Mouse (Mus musculus): ENCODE results near the gene Sgk1. TPM values are rescaled to one million over a fixed set of nuclear protein-coding genes. Genes with fewer than 3 reads are reported as not detected.

Gene Sgk1
- polyA plus RNA-seq, 1 experiment from 2014 or later: 29.6 TPM

DNA sequence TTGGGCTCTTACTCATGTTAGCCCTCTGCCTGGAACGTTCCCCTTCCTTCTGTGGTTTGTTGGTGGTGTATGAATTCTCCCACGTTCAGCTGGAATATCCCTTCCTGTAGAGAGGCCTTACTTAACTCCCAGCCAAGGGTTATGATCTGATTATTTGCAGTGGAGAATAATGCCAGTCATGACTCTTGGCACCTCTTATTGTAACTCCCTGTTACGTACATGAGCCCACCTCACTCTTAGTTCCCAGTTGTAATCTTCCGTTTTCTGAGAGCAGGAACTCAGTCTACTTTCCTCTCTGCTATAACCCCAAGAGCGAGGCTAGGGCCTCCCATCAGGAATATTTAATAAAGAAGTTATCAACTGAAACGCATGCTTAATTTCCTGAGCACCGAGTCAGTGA, 26.6 kb upstream of the Sgk1 start:
- no peak for DNase-seq (ENCODE audit: low spot score)
- ATAC-seq (replicated peaks; ENCODE audit: low FRiP score, low TSS enrichment, low read depth): no peak
- H3K27ac ChIP-seq (ENCODE audit: low read depth): no peak overlapping the region
- no peak overlapping the region for H3K4me3 ChIP-seq (ENCODE audit: low read depth, low read length)
- no peaks in the 10 kb centered on the region for H3K27me3 ChIP-seq (replicated peaks; ENCODE audit: control insufficient read depth, insufficient read depth, low read length)
- H3K4me1 ChIP-seq (replicated peaks; ENCODE audit: control insufficient read depth, insufficient read depth, low read length): 0 out of 2 replicates have a peak, but pooled peaks cover 3% of the 10 kb centered on the region
- H3K9me3 ChIP-seq (ENCODE audit: control insufficient read depth, low read length): no peaks in the 10 kb centered on the region
- no peaks in the 10 kb centered on the region for H3K36me3 ChIP-seq (ENCODE audit: control insufficient read depth, insufficient read depth, low read length)
- WGBS: 87% methylated on average over 7 of the region's 7 CpGs
- H3K9ac ChIP-seq (ENCODE audit: low read length): no peak overlapping the region
- H3K4me2 ChIP-seq (ENCODE audit: low read length): no peak overlapping the region

DNA sequence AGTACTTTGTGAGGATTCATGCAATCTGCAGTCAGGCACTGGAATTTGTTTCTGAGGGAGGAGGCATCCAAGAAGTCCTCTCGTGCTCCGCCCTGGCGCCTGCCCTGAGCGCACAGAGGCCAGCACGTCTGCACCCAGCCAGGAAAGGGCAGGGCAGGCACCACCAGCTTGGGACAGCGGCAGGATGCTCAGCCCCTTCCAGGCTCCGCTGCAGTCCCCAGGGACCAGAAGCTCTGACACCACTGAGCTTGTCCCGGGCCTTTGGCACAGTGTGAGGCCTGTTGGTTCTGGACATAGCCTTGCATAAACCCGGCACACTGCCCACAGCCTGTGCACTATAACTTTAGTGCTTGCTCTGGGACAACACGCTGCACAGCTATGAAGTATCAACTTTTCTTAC, 24.3 kb upstream of the Sgk1 start:
- WGBS: 65% methylated on average over 10 of the region's 10 CpGs
- no peak for ATAC-seq (replicated peaks; ENCODE audit: low FRiP score, low TSS enrichment, low read depth)
- no peaks in the 10 kb centered on the region for H3K4me1 ChIP-seq (replicated peaks; ENCODE audit: control insufficient read depth, insufficient read depth, low read length)
- no peaks in the 10 kb centered on the region for H3K27me3 ChIP-seq (replicated peaks; ENCODE audit: control insufficient read depth, insufficient read depth, low read length)
- no peaks in the 10 kb centered on the region for H3K36me3 ChIP-seq (ENCODE audit: control insufficient read depth, insufficient read depth, low read length)
- H3K4me2 ChIP-seq (ENCODE audit: low read length): no peak overlapping the region
- H3K27ac ChIP-seq (ENCODE audit: low read depth): no peak overlapping the region
- no peak for DNase-seq (ENCODE audit: low spot score)
- no peak overlapping the region for H3K9ac ChIP-seq (ENCODE audit: low read length)
- no peak overlapping the region for H3K4me3 ChIP-seq (ENCODE audit: low read depth, low read length)
- H3K9me3 ChIP-seq (ENCODE audit: control insufficient read depth, low read length): peaks cover 4% of the 10 kb centered on the region; the same call in 1 of the 2 replicates

GRCm38 (mm10) chr10:21858437-21858974, 23.5 kb upstream of the Sgk1 start:
- WGBS: 37% methylated on average over 7 of the region's 7 CpGs
- DNase-seq (ENCODE audit: low spot score): no peak
- H3K9me3 ChIP-seq (ENCODE audit: control insufficient read depth, low read length): peaks cover 4% of the 10 kb centered on the region; the same call in 1 of the 2 replicates

GRCm38 (mm10) chr10:21866504-21866903, 15.5 kb upstream of the Sgk1 start:
- H3K27me3 ChIP-seq (replicated peaks; ENCODE audit: control insufficient read depth, insufficient read depth, low read length): no peaks in the 10 kb centered on the region
- no peaks in the 10 kb centered on the region for H3K4me1 ChIP-seq (replicated peaks; ENCODE audit: control insufficient read depth, insufficient read depth, low read length)
- DNase-seq (ENCODE audit: low spot score) (no peak), ATAC-seq (replicated peaks; ENCODE audit: low FRiP score, low TSS enrichment, low read depth) (no peak)
- H3K9ac ChIP-seq (ENCODE audit: low read length): no peak overlapping the region
- H3K27ac ChIP-seq (ENCODE audit: low read depth): no peak overlapping the region
- H3K9me3 ChIP-seq (ENCODE audit: control insufficient read depth, low read length): no peaks in the 10 kb centered on the region
- H3K4me3 ChIP-seq (ENCODE audit: low read depth, low read length): no peak overlapping the region
- no peaks in the 10 kb centered on the region for H3K36me3 ChIP-seq (ENCODE audit: control insufficient read depth, insufficient read depth, low read length)
- no peak overlapping the region for H3K4me2 ChIP-seq (ENCODE audit: low read length)
- 35% methylated on average over 4 of the region's 4 CpGs for WGBS

More at GRCm38 (mm10) chr10:21858437-21858974, 23.5 kb upstream of the Sgk1 start:
- Histone ChIP-seq H3K9ac (ENCODE audit: low read length) (no peak overlapping the region), H3K36me3 (ENCODE audit: control insufficient read depth, insufficient read depth, low read length) (no peaks in the 10 kb centered on the region), H3K4me3 (ENCODE audit: low read depth, low read length) (no peak overlapping the region), H3K4me2 (ENCODE audit: low read length) (no peak overlapping the region), H3K4me1 (replicated peaks; ENCODE audit: control insufficient read depth, insufficient read depth, low read length) (no peaks in the 10 kb centered on the region), H3K27ac (ENCODE audit: low read depth) (no peak overlapping the region), H3K27me3 (replicated peaks; ENCODE audit: control insufficient read depth, insufficient read depth, low read length) (no peaks in the 10 kb centered on the region)
- ATAC-seq (replicated peaks; ENCODE audit: low FRiP score, low TSS enrichment, low read depth): no peak

DNA sequence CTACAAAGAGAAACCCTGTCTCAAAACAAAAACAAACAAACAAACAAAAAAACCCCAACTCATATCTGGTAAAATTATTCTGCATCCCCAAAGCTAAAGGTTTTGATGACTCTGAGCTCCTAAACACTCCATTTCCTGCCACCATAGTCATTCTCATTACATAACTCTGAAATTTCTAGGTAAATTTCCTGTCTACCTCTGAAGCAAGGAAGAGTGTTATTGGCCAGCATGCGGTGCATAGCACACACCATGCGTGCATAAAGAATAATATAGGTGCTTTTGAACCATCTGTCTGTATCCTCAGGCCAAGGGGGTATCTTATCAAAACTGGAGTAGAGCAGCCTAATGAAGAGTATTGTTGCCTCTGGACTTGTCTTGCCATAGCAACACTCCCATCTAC, 13.8 kb upstream of the Sgk1 start:
- no peak overlapping the region for H3K4me3 ChIP-seq (ENCODE audit: low read depth, low read length)
- ATAC-seq (replicated peaks; ENCODE audit: low FRiP score, low TSS enrichment, low read depth) (no peak), DNase-seq (ENCODE audit: low spot score) (no peak)
- H3K27ac ChIP-seq (ENCODE audit: low read depth): no peak overlapping the region
- H3K4me1 ChIP-seq (replicated peaks; ENCODE audit: control insufficient read depth, insufficient read depth, low read length): no peaks in the 10 kb centered on the region
- H3K9ac ChIP-seq (ENCODE audit: low read length): no peak overlapping the region
- H3K36me3 ChIP-seq (ENCODE audit: control insufficient read depth, insufficient read depth, low read length): no peaks in the 10 kb centered on the region
- 82% methylated on average over 2 of the region's 2 CpGs for WGBS
- no peaks in the 10 kb centered on the region for H3K9me3 ChIP-seq (ENCODE audit: control insufficient read depth, low read length)
- no peaks in the 10 kb centered on the region for H3K27me3 ChIP-seq (replicated peaks; ENCODE audit: control insufficient read depth, insufficient read depth, low read length)
- no peak overlapping the region for H3K4me2 ChIP-seq (ENCODE audit: low read length)

DNA sequence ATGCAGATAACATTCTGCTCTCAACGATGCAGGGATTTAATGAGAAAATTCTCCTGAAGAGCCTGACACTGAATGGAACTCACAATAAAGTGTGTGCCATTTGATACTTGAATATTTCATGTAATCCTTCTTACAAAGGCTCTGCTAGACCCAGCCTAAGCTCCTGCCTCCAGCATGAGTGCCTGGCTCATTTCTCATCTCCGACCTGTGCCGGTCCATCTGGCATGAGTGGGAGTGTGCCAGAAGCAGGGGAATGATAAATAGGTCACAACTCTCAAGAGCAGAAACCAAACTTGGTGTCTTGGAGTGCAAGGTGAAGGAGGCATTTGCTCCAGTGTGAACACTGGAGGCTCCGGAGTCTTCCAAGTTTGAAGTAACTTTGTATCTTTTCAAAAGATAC, 13.4 kb upstream of the Sgk1 start:
- WGBS: 52% methylated on average over 4 of the region's 4 CpGs

GRCm38 (mm10) chr10:21881837-21882183, 174 bp upstream of the Sgk1 start:
- WGBS: 40% methylated on average over 4 of the region's 4 CpGs
- no peak for DNase-seq (ENCODE audit: low spot score)
- H3K9ac ChIP-seq (ENCODE audit: low read length): no peak overlapping the region

More for the DNA sequence above, 13.4 kb upstream of the Sgk1 start:
- no peaks in the 10 kb centered on the region for H3K9me3 ChIP-seq (ENCODE audit: control insufficient read depth, low read length)
- ATAC-seq (replicated peaks; ENCODE audit: low FRiP score, low TSS enrichment, low read depth) (no peak), DNase-seq (ENCODE audit: low spot score) (no peak)
- no peak overlapping the region for H3K4me2 ChIP-seq (ENCODE audit: low read length)
- no peaks in the 10 kb centered on the region for H3K27me3 ChIP-seq (replicated peaks; ENCODE audit: control insufficient read depth, insufficient read depth, low read length)
- no peak overlapping the region for H3K27ac ChIP-seq (ENCODE audit: low read depth)
- H3K36me3 ChIP-seq (ENCODE audit: control insufficient read depth, insufficient read depth, low read length): no peaks in the 10 kb centered on the region
- no peak overlapping the region for H3K4me3 ChIP-seq (ENCODE audit: low read depth, low read length)
- H3K9ac ChIP-seq (ENCODE audit: low read length): no peak overlapping the region
- H3K4me1 ChIP-seq (replicated peaks; ENCODE audit: control insufficient read depth, insufficient read depth, low read length): no peaks in the 10 kb centered on the region

GRCm38 (mm10) chr10:21883587-21883986, 1.6 kb downstream of the Sgk1 start:
- no peak overlapping the region for H3K4me3 ChIP-seq (ENCODE audit: low read depth, low read length)
- ATAC-seq (replicated peaks; ENCODE audit: low FRiP score, low TSS enrichment, low read depth): no peak
- no peak overlapping the region for H3K4me2 ChIP-seq (ENCODE audit: low read length)
- H3K27me3 ChIP-seq (replicated peaks; ENCODE audit: control insufficient read depth, insufficient read depth, low read length): peaks cover 17% of the 10 kb centered on the region
- no peak overlapping the region for H3K27ac ChIP-seq (ENCODE audit: low read depth)
- H3K9ac ChIP-seq (ENCODE audit: low read length): no peak overlapping the region
- no peaks in the 10 kb centered on the region for H3K9me3 ChIP-seq (ENCODE audit: control insufficient read depth, low read length)
- peaks cover 7% of the 10 kb centered on the region for H3K4me1 ChIP-seq (replicated peaks; ENCODE audit: control insufficient read depth, insufficient read depth, low read length)
- no peaks in the 10 kb centered on the region for H3K36me3 ChIP-seq (ENCODE audit: control insufficient read depth, insufficient read depth, low read length)
- DNase-seq (ENCODE audit: low spot score): peak; percentile 63
- WGBS: 6% methylated on average over 12 of the region's 12 CpGs

More at GRCm38 (mm10) chr10:21881837-21882183, 174 bp upstream of the Sgk1 start:
- no peaks in the 10 kb centered on the region for H3K36me3 ChIP-seq (ENCODE audit: control insufficient read depth, insufficient read depth, low read length)
- no peak for ATAC-seq (replicated peaks; ENCODE audit: low FRiP score, low TSS enrichment, low read depth)
- peaks cover 7% of the 10 kb centered on the region for H3K4me1 ChIP-seq (replicated peaks; ENCODE audit: control insufficient read depth, insufficient read depth, low read length)
- H3K4me3 ChIP-seq (ENCODE audit: low read depth, low read length): peak overlapping the region; percentile 20
- H3K4me2 ChIP-seq (ENCODE audit: low read length): peak overlapping the region; percentile 46
- no peak overlapping the region for H3K27ac ChIP-seq (ENCODE audit: low read depth)
- no peaks in the 10 kb centered on the region for H3K9me3 ChIP-seq (ENCODE audit: control insufficient read depth, low read length)
- H3K27me3 ChIP-seq (replicated peaks; ENCODE audit: control insufficient read depth, insufficient read depth, low read length): peaks cover 17% of the 10 kb centered on the region

DNA sequence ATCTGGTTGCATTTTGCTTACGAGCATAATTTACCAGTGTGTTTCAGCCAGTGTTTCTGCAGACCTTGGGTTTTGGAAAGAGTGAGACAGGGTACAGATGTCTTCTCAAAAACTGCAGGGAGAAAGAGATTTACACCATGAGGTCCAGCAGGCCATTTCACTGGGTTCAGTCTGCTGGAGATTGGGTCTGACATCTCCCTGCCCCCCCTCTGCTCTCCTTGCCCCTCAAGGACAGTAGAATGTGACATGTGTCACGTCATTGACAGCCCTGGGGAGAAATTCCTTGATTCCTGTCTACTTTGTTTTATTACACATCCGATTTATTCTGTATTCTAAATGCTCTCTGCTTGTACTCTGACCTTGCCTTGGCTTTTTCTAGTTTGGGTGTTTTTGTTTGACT, 2.5 kb downstream of the Sgk1 start:
- peaks cover 7% of the 10 kb centered on the region for H3K4me1 ChIP-seq (replicated peaks; ENCODE audit: control insufficient read depth, insufficient read depth, low read length)
- H3K27ac ChIP-seq (ENCODE audit: low read depth): no peak overlapping the region
- H3K4me2 ChIP-seq (ENCODE audit: low read length): no peak overlapping the region
- DNase-seq (ENCODE audit: low spot score) (no peak), ATAC-seq (replicated peaks; ENCODE audit: low FRiP score, low TSS enrichment, low read depth) (no peak)
- H3K27me3 ChIP-seq (replicated peaks; ENCODE audit: control insufficient read depth, insufficient read depth, low read length): peaks cover 17% of the 10 kb centered on the region
- H3K36me3 ChIP-seq (ENCODE audit: control insufficient read depth, insufficient read depth, low read length): no peaks in the 10 kb centered on the region
- H3K9me3 ChIP-seq (ENCODE audit: control insufficient read depth, low read length): no peaks in the 10 kb centered on the region
- no peak overlapping the region for H3K4me3 ChIP-seq (ENCODE audit: low read depth, low read length)
- WGBS: 72% methylated on average over 3 of the region's 3 CpGs
- no peak overlapping the region for H3K9ac ChIP-seq (ENCODE audit: low read length)

Measured in intestine, embryonic 14.5 days (tissue).